Mouse (Mus musculus): ENCODE measurements at regions not wholly inside any gene's neighbourhood (a gene's known extent, or its start where the extent isn't known, plus 50 kb on each side); places are given as distances from the start of the nearest gene placed in this dataset.
A peak's percentile ranks its signal among the peaks of the same experiment; 100 is the strongest.

DNA sequence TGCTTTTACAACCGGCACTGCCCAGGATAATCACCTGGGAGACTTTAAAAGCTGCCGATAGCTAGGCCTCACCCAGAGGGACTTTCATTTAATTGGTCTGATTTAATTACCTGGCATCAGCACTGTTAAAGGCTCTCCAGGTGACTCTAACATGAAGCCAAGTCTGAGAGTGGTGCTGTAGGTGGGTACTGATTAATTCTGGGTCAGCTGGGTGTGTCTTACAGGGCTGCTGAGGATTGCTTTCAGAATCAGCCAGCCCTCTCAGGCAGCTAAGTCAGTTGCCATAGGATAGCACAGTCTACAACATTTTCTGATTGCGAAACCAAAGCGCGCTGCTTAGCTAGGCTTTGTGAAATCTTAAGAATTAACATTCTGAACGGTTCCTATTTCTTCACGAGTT, 478.9 kb upstream of the Fat1 start:
- ATAC-seq (ENCODE audit: insufficient number of reproducible peaks, low FRiP score, low TSS enrichment): peak; percentile 59

DNA sequence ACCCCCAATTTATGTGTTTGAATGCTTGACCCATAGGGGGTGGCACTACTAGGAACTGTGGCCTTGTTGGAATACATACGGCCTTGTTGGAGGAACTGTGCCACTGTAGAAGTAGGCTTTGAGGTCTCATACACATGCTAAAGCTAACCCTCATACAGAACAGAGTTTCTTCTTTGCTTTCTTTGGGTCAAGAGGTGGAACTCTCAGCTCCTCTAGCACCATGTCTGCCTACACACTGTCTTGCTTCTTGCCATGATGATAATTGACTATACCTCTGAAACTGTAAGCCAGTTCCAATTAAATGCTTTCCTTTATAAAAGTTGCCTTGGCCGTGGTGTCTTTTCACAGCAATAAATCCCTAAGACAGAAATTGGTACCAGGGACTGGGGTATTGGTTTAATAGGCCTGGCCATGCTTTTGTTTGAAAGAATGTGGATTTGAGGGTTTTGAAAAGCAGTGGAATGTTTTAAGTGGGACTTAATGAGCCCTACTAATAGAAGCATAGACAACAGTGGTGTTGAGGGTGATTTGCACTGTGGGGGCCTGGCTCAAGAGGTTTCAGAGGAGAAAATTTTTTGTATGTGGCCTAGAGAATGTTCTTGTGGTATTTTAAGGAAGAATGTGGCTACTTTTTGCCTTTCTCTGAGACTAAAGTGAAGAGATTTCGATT, 468.7 kb upstream of the Fat1 start:
- ATAC-seq (ENCODE audit: insufficient number of reproducible peaks, low FRiP score, low TSS enrichment): no peak

DNA sequence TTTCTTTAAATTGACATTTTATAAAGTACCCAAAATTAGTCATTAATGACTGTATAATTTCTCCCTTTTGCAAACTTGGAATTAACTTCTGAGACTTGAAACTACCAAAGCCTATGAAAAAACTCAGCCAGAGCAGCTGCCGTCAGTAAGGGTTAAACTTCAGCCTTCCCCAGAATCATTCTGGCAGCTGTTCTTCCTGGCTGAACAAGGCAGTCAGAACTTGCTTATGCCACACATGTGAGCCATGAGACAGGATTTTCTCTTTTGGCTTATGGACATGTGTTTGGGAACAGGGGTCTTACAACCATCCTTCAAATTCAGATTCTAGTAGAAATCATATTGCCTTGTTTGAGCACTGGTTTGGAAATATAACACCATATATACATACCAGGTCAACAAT, 422.4 kb upstream of the Fat1 start:
- ATAC-seq (ENCODE audit: insufficient number of reproducible peaks, low FRiP score, low TSS enrichment): no peak

DNA sequence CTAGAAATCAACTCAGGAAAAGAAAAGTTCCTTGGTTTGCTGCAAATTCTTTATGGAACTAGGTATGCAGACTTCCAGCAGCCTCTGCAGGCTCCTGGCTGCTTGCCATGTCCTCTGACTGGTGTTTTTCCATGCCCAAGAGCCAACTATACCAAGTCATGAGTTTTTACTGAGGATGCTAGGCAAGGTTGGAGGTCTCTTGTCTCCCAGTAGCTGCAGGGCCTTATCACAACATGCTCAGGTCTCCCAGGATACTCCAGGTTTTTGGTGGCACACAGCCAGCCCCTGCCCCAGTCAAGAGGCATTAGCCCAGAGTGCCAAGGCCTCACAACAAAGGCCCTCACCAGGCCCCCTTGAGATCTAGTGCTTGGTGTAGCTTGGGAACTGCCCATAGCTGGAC, 409.3 kb upstream of the Fat1 start:
- ATAC-seq (ENCODE audit: insufficient number of reproducible peaks, low FRiP score, low TSS enrichment): peak; percentile 36; the same call in 1 of the 2 replicates

DNA sequence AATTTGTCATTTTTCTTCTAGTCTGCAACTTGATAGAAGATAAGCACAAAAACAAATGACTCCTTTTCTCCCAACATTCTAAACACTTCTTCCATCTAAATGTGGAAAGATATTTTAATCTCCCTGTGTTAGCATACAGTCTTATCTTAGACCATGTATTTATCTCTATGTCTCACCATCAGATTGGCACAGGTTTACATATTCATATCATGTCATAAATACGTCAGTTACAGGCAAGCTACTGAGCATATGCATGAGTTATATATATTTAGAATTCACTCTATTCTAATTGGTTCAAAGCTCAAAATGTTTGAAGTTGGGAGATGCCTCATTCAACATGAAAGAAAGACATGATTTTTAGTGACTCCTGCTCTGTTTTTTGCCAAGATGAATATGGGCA, 405.6 kb upstream of the Fat1 start:
- ATAC-seq (ENCODE audit: insufficient number of reproducible peaks, low FRiP score, low TSS enrichment): no peak

DNA sequence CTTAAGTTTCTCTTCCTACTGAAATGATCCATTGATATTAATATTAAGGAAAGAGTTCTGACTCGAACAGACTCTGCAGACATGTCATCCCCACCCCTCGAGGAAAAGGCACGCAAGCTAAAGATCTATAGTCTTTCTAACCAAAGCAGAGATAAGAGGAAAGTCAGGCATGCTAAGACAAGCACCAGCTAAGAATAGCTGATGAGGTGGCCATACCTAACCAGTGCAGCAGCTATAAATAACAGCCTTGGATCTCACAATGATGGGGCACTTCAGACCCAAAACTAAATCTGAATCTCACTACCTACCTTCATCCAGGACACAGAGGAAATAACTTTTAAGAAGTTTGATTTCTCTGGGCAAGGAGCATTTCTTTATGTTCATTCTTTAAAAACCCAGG, 386.4 kb upstream of the Fat1 start:
- no peak for ATAC-seq (ENCODE audit: insufficient number of reproducible peaks, low FRiP score, low TSS enrichment)

DNA sequence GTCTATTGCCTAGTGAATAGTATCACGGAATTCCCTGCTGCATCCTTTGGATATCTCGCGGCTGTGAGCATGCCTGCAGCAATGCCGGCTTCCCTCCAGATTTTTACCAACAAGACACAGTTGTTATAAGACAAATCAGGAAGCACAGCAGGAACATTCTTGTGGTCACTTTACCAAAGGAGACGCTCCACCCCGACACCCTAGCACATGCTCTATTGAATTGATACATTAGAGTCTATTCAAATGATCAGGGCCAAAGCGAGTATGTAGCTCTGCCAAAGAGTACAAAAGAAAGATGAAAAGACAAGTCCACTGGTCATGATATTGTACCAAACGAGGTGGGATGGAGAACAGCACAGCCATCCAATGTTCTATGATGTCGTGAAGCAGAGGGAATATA, 376.1 kb upstream of the Fat1 start:
- ATAC-seq (ENCODE audit: insufficient number of reproducible peaks, low FRiP score, low TSS enrichment): no peak

DNA sequence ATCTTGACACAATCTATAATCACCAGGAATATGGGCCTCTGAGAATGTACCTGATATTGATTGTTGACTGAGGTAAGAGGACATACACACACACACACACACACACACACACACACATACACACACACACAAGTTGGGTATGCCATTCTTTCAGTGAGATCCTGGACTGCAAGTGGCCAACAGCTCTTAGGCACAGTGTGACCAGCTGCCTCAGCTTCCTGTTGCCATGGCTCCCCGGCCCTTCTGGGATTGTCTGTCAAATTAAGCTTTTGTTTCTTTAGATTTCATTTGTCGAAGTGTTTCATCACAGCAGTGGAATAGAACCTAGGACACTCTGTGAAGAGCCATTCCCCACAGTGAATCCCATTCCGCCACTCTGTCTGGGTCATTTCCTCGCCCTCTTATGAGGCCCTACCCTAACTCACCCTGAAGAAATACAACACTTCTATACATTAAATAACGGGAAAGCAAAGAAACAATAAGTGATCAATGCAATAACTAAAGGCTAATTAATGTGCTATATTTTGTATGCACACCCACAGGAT, 358.9 kb upstream of the Fat1 start:
- no peak for ATAC-seq (ENCODE audit: insufficient number of reproducible peaks, low FRiP score, low TSS enrichment)

DNA sequence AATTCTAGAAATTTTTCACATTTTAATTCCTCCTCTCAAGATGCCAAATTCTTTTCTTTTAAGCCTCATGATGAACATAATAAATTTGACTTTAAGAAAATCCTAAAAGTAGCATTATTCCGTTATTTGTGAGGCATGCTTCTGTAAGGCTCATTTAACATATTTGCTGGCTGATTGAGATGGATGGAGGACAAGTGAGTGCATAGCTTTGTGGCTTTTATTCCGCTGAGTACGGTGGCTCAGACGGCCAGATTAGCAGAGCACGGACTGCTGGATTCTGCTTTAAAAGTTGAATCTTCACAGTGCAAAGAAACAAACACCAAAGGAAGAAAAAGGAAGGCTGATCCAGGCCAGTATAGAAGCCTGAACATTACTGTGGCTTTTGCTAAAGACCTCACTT, 358.3 kb upstream of the Fat1 start:
- ATAC-seq (ENCODE audit: insufficient number of reproducible peaks, low FRiP score, low TSS enrichment): no peak
